Mouse (Mus musculus) adrenal gland, adult 18-20 months (tissue): ENCODE results near the gene Ciao2b. TPM values are rescaled to one million over a fixed set of nuclear protein-coding genes. Genes with fewer than 3 reads are reported as not detected.

Source experiments
- DNase-seq, 2 experiments: peaks; one replicate each; pipeline ENCODE4 v3.0.0; 2021 to 2022; ENCODE audit warnings: low spot score in 2 of 2
- total RNA-seq, 2 experiments: library from RNA; stranded (reverse); gene quantifications; 1 replicate in 1 of 2; 2 replicates in 1 of 2; pipeline ENCODE4 v1.2.3; 2021

Gene Ciao2b
- total RNA-seq, 2 experiments from 2014 or later, result 40.7 to 50.0 TPM

DNA sequence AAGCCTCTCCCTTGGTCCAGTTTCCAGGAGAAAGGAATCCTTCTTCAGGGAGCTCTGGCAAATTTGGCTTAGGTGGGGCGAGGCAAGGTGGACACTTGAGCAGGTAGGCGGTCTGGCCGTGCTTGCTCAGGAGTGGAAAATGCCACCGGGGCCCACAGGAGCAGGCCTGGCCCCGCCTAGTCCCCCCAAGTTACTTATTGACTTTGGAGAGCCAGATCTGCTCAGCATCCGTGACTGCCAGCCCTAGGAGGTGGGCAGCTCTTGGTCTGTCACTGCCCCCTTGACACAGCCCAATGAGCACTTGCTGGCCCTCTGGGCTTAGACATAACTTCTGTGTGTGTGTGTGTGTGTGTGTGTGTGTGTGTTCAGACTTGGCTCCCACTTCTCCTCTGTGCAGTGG is 17.6 kb downstream of the Ciao2b start, which contains the start of gene Cdh16:
Gene Cdh16 (minus strand): TSS at position 236 of the 400 bp plus-strand sequence.
- no peak for DNase-seq

DNA sequence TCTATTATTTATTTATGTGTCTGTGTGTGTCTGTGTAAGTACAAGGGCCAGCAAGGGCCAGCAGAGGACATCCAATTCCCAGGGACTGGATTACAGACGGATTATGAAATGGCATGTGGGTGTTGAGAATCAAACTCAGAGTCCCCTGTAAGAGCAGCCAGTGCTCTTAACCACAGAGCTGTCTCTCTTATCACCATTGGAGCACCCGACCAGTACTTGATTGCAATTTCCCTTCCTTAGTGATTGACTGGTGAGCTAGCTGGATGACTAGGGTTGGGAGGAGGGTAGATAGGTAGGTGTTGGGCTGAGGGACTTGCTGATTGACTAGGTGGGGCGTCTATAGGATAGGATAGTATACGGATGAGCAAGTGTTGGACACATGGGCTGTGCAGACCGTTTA is 21.0 kb downstream of the Ciao2b start:
- DNase-seq, result no peak

DNA sequence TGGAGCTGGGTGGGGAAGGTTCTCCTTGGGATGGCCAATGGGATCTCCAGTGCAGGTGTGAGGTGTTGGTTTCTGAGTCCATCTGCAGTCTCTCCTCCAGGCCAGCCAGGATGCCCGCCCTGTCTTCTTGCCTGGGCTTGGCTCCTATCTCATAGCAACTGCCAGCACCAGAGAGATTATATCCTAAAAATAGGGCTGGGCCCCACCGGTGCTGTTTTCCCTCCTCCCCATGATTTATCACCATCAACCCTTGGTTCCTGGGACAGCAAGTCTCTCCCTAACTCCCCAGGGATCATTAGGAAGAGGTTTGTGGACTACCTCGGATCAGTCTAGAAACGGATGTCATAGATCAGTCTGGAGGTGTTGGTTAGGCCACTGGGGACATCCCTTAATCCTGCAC is 28.6 kb downstream of the Ciao2b start:
- no peak for DNase-seq

DNA sequence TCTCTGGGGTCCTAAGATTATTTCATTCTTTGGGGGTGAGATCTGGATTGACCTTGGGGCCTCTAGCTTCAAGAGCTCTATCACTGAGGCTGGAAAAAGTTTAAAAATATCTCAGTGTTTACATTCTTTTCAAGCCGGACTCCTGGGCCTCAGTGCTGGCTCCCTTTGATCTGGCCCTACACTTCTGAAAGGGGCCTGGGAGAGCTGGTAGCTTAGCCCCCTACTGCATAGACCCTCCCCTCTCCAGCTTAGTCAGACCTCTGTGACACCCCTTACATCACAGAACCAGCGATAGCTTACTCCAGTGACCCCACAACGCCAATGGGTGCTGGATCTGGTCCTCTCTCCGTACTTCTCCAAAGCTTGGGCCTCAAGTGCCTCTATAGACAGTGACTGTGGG is 30.2 kb downstream of the Ciao2b start:
- DNase-seq, result no peak

DNA sequence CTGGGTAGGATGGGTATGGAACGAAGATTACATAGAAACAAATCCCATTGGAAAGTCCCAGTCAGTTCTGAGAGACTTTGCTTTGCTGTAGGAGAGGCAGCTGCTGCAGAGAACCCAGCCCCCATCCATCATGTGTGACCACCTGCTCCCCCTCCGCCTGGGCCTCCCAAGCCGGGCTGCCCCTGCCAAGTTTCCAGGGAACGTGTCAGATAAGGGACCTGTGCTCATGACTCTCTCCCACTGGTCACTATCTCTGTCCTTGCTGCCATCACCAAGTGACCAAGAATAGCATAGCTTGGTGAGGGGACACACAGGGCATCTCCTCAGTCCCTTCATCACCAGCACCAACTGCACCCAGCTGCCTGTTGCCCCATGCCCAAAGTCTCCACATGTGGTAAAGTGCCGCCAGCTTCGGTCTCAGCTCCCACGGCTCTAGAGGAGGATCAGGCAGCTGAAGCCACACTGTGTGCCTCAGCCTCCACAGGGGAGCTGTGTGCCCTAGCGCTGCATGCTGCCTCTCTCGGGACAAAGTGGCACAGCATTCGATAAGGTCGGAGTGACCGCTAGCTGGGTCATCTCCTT is 31.5 kb downstream of the Ciao2b start:
- DNase-seq, result no peak

DNA sequence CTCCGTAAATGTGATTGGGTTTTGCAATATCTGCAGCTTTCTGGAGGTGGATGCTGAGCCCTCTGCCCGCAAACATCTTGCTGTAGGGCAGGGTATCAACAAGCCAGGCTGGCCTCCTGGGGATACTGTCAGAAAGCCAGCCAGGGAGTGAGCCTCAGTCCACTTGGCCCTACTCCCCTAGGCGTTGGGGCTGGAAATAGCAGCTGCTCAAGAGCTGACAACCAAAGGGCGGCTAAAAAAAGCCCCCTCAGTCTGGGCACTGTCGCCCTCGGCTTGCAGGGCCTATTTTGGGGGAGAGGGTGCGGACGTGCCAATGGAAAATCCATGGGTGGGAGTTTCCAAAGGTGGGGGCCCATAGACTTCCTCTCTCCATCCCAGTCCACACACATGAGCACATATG is 32.5 kb downstream of the Ciao2b start:
- DNase-seq, result no peak

DNA sequence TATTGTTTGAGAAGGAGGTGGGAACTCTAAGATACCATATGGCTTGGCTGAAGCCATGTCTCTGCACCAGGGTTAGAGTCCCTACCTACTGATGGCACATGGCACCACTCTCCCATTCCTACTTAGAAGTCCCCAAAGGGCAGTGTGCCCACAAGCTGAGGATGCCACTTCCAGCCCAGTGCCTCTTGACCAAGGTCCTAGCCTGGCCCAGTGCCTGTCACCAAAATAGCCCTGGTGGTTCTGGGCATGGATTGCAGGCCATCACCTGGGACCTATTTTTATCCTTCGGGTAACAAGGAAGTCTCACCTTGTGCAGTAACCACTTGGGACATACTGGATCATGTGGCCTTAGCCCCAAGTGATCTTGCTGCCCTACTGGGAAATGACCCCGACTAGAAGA is 33.8 kb downstream of the Ciao2b start:
- DNase-seq, result no peak

DNA sequence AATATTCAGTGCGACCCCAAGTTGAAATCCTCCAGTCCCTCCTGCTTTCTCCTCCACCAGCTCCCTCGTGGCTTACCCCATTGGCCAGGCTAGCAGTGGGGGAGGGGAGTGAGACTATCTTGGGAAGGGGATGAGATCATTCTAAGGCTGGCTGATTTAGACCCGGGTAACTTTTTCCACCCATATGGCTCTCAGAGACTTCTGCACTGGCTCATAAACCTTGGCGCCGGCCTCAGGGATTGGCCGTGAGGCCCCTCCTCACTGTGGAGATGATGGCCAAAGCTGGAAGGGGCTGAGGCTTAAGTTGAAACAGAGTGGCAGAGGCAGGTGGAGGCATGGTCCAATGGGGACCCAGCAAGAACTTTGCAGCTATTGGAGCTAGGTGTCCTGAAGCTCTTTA is 35.4 kb downstream of the Ciao2b start:
- DNase-seq, result no peak

DNA sequence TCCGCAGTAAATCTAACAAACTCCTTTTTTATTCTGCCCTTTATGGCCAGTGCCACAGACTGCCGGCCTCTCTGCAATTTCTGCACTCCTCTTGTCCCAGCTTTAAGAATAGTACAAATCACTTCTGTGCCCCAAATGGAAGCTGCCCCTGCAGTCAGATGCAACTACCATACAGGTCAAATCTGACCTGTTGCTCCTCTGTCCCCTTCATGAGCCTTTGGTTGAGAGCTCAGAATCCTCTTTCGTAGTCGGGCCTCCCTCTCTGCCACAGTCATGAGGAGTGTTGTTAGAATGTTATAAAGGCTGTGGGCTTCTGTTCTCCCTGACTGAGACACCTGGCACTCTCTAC is 38.5 kb downstream of the Ciao2b start:
- DNase-seq, result no peak

DNA sequence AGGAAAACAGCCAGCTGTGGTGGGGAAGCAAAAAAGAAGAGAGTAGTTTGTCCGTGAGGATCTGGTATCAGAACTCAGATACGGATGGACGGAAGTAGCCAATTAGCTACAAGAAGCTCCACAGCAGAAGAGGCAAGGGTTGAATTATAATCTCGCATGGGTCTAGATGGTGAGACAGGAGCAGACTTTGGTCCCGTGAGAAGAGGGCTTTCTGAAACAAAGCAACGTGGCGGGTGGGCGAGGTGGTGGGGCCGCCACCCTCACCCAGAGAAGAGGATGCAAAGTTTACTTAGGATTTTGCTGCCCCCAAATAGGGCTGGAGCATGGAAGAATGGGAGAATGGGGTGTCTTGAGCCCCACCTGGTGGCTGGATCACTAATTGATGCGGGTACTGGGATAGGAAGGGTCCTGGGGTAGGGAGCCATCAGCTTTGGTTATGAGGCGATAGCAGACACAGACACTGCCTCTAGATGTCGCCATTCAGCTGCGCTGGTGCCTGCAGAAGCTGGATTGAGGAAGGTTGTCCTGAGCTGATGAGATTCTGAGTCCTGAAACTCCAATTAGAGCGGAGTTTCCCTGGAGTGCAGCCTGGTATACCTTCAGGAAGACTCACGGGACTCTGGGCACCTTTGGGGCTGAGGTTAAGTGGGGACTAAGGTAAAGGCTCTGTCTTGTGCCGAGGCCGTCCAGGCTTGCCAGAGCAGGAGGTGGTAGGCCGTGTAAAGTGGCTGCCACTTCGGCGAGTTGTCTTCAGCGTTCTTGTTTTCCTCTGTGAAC is 39.1 kb downstream of the Ciao2b start:
- peak; percentile 74 to 77 for DNase-seq

DNA sequence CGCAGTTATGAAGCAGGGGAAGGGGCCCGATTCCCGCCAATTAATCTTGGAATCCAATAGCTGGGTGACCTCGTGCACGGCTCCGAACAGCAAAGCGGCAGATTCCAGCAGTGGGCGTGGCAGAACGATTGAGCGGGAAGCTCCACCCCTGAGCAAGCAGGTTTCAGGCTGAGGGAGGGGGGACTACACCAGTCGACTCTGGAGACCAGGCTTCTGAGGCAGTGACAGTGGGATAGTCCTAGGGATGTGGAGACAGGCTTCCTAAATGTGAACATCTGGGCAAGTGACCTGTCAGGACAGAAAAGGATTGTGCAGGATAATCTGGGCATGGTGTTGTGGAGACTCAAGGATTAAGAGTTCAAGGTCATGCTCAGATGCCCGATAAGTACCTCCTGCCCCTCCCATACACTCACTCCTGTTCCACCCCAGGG is 39.8 kb downstream of the Ciao2b start:
- no peak for DNase-seq

DNA sequence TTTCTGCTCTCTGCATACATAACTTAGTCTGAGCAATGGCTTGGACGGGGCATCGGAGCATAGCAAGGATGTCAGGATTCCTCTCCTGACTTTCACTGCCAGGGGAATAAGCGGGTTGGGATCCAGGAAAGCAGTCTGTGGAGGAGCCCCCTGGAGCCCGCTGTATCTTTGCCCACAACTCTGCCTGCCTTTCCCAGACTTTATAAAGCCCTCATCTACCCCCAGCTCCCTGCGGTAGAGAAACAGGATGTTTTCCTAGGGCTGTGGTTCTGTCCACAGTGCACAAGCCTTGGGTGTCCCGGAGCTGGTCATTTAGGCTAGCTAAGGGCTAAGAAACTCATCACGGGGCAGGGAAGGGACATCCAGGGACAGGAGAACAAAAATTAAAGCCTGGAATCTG is 40.4 kb downstream of the Ciao2b start:
- DNase-seq, result no peak

DNA sequence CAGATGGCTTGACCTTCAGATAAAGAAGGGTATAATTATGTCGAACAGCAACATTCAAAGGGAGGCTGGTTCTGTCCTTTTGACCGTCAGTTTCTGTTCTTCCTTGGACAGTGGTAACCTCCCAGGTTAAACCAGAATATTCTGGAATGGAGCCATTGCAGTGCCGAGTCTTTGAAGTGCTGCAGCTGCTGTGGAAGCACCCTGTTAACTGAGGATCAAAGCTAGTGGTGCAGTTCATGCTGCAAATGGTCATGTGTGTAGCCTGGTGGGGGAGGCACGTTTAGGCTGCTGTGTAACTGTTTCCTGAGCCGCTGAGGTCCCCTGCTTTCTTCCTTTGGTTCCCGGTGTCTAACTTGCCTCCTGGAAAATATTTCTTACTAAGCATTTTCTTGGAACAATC is 43.3 kb downstream of the Ciao2b start:
- no peak for DNase-seq

DNA sequence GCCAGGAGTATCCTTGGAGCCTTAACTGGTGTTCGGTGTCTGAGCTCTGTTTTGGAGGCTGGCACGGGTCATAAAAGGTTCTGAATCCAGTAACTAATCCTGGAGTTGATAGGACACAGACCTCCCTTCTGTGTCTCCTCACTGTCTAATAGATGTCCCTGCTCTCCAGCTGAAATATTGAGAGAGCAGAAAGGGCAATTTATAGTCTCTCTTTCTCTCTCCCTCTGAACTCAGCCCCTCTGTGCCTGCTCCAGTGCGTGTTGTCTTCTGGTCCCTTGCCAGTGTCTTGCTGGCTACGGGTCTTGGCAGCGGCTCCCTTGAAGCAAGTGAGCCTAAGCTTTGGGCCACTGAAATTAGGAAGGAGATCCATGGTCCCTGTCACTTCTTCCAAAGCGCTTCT is 44.1 kb downstream of the Ciao2b start:
- no peak for DNase-seq

DNA sequence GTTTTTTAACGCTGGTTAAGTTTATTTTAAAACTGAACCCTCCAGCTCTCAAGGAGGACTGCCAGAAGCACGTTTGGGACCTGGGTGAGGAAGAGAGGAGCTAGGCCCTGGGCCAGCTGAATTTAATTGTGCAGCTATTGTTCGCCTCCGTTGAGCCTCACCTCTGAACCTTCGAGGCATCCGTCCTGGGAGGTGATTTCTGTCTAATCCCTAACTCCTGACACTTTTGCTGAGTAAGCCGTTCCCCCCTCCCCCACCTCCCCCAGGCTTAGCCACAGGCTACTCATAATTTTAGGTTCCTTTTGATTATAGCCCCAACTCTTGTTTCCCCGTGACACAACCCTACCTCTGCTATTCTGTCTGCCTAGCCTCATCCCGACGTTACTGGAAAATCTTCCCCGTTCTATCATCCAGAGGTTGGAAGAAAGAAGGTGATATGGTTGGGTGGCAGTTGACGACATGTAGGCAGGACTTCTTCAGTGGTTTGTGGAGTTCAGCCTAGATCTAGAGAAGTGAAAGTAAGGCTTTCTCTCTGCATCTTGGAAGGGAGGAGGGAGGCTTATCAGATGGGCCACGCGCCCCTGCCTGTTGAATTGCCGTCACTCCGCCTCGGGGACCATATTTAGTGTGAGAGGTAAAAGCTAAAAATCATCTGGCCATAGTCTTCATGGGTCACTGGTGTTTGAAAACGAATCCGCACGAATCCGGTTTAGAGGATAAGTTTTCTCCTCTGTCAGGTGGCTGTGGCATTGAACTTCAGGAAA is 45.8 kb downstream of the Ciao2b start:
- DNase-seq, result no peak

DNA sequence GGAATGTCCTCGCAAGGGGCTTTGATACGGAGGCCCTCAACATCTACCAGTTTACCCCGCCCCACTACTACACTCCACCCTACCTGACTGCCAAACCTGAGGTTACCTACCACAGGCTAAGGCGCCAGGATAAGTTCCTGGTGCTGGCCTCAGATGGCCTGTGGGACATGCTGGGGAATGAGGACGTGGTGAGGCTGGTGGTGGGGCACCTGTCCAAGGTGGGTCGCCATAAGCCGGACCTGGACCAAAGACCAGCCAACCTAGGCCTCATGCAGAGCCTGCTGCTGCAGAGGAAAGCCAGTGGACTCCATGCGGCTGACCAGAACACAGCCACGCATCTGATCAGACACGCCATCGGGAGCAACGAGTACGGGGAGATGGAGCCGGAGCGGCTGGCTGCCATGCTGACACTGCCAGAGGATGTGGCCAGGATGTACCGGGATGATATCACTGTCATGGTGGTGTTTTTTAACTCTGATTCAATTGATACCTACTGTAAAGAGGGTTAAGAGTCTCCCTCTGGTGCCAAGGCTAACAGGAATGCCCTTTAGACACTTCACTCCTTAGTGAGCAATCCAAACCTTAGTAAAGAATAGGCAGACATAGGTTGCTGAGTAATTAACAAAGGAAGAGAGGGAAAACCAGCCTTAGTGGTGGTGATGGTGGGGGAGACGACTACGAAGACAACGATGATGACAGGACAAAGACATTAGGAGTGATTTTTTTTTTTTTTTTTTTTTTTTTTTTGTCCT is 47.0 kb downstream of the Ciao2b start:
- no peak for DNase-seq

DNA sequence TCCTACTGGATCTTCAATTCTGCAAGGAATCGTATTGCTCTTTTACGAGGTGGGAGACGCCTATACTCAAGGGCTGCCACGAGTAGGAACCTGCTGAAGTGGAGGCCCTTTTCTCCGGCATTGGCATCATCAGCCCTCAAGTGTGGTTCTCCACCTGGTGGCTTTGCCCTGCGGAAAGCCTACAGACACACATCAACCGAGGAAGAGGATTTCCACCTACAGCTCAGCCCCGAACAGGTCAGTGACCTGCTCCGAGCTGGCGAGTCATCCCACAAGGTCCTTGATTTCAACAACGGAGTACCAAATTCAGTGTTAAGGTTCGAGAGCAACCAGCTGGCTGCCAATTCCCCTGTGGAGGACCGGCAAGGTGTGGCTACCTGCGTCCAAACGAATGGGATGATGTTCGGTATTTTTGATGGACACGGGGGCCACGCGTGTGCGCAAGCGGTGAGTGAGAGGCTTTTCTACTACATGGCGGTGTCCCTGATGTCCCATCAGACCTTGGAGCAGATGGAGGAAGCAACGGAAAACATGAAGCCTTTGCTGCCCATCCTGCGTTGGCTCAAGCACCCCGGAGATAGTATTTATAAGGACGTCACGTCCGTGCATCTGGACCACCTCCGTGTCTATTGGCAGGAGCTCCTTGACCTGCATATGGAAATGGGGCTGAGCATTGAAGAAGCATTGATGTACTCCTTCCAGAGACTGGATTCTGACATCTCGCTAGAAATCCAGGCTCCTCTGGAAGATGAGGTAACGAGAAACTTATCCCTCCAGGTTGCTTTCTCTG is 48.0 kb downstream of the Ciao2b start:
- DNase-seq, result no peak

DNA sequence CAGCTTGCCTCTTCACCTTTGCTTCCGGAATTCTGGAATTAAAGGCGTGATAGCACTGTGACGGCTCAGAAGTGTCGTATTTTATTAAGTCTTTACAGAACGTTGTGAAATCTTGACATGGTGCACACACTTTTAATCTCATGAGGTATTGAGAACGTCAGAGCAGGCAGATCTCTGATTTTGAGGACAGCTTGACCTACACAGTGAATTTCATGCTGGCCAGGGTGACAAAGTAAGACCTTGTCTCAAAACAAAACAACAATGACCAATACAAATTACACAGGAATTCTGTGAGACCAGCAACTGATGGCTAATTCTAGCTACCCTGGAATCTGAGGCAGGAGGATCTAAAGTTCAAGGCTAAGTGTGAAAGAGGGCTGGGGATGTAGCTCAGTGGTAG is 49.2 kb downstream of the Ciao2b start:
- no peak for DNase-seq

DNA sequence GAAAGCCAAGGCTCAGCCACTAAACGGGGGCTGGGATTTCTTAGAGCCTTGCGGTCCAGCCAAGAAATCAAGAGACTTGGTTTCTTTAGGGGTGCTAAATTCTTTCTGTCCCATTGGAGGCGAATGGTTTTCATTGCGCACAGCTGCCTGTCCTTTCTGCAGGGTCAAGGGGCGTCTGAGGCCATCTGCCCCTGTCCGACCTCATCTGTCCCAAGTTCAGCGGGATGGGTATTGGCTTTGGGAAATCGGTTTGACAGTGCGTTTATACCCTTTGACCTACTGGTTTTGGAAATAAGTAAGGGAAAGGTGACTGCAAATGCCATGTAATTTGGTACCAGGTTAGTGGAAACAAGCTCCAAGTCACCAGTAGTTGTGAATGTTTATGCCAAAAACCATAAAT is 49.9 kb downstream of the Ciao2b start:
- DNase-seq, result no peak

DNA sequence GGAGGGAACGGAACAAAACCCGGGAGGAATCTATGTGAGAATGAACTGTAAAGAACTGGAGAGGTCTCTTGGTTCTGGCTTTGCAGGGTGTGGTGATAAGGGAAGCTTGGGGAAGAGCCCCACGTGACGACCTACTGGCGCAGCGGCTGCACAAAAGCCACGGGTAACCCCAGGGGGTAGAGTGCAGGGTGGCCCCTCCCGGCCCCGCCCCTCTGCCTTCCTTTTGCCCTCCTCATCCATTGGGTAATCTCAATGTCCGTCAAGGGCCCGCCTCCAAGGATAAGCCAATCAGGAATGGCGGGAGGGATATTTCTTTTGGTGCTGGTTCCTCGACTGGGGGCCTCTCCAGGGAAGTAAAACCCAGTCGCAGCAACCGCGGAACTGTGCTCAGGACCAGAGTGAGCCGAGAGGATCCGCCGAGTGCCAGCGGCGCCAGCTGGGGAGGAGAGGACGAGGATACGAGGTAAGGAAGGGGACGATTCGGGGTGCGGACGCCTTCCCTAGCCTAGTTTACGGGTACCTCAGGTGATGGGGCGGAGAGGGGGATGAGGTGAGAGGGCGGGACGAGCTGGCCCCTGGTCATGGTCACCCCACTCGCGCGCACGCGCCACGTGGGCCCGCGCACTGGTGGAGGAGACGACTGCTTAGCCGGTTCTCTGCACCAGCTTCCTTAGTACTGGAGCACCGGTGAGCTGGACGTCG is 50.5 kb downstream of the Ciao2b start, which contains the start of gene Pdp2:
Gene Pdp2 (plus strand): TSS at position 319 of the 702 bp plus-strand sequence.
- peak; percentile 85 to 92 for DNase-seq
